Mouse (Mus musculus): ENCODE results near the gene Pcdh18. TPM values are rescaled to one million over a fixed set of nuclear protein-coding genes. Genes with fewer than 3 reads are reported as not detected.

The Pcdh18 gene
- 4.2 and 9.8 TPM in 2 replicates for polyA plus RNA-seq (2012; rRNA removed; ENCODE audit: low replicate concordance)

GRCm38 (mm10) chr3:49756870-49757625 is at the start of gene Pcdh18:
Gene Pcdh18 (minus strand): TSS chr3:49757325.

Measured in mammary gland, adult 2 months (tissue).